Mouse (Mus musculus): ENCODE measurements around the gene Shank1. TPM values are rescaled to one million over a fixed set of nuclear protein-coding genes. Genes with fewer than 3 reads are reported as not detected.

Shank1 gene
- total and polyA plus RNA-seq, 3 experiments, result 0.12 to 3.9 TPM; not detected in 1

DNA sequence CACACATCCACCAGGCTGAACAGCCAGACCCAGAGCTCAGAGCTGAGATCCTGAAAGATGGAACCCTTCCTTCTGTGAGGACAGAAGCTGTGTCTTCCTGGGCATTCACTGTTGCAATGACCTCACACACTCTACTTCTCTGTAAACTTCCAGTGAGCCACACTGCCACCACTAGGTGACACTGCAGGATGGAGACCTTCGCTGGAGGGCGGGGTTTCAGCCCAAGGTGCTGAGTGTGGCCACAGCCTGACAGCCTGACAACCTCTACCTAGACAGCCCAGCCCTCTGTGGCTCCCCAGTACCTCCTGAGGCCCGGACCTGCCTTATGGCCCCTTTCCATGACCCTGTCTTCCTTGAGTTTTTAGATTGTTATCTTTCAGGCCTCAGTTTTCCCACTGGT lies 88.5 kb downstream of the Shank1 start:
- H3K4me3 ChIP-seq (ENCODE audit: control insufficient read depth in 1 of 2, insufficient read depth in 1 of 2, low read depth in 2 of 2, low read length in 2 of 2), result no peak overlapping the region
- H3K27ac ChIP-seq (ENCODE audit: control insufficient read depth, low read depth, low read length), result no peak overlapping the region
- no peaks in the 10 kb centered on the region for H3K79me2 ChIP-seq (ENCODE audit: control insufficient read depth, insufficient read depth, low read length, poor library complexity)
- no peaks in the 10 kb centered on the region for H3K4me1 ChIP-seq (ENCODE audit: control insufficient read depth in 1 of 2, insufficient read depth in 2 of 2, low read length in 2 of 2)
- H3K27me3 ChIP-seq (ENCODE audit: control insufficient read depth in 1 of 2, insufficient read depth in 2 of 2, low read length in 2 of 2), result no peaks in the 10 kb centered on the region
- H3K36me3 ChIP-seq (ENCODE audit: control insufficient read depth in 1 of 2, insufficient read depth in 2 of 2, low read length in 2 of 2), result no peaks in the 10 kb centered on the region
- peak; percentile 34 for DNase-seq (ENCODE audit: low read depth, low spot score)
- TF ChIP-seq SMC3 (IDR thresholded peaks at IDR 0.05; ENCODE audit: low read depth, low read length) (peak; percentile 50), NRF1 (IDR thresholded peaks at IDR 0.05; ENCODE audit: insufficient read depth, low read depth, low read length, poor library complexity, severe bottlenecking) (no peak), RAD21 (IDR thresholded peaks at IDR 0.05; ENCODE audit: low read depth, low read length) (peak; percentile 37), CTCF (IDR thresholded peaks at IDR 0.05 in 2 of 3, conservative IDR thresholded peaks at IDR 0.05 in 1 of 3; ENCODE audit: control insufficient read depth in 1 of 3, insufficient read depth in 1 of 3, low read depth in 2 of 3, low read length in 3 of 3, poor library complexity in 1 of 3, severe bottlenecking in 1 of 3) (peak; percentile 31 to 51 (median 42)), EP300 (IDR thresholded peaks at IDR 0.05; ENCODE audit: low read depth in 1 of 2, low read length in 2 of 2) (no peak), MAFK (IDR thresholded peaks at IDR 0.05; ENCODE audit: borderline replicate concordance, low read depth, low read length) (no peak), MYC (IDR thresholded peaks at IDR 0.05; ENCODE audit: low read depth, low read length) (no peak)
- H3K9ac ChIP-seq (ENCODE audit: control insufficient read depth, low read depth, low read length, poor library complexity, severe bottlenecking), result no peak overlapping the region
- no peaks in the 10 kb centered on the region for H3K9me3 ChIP-seq (replicated peaks; ENCODE audit: insufficient read depth, low read length)

DNA sequence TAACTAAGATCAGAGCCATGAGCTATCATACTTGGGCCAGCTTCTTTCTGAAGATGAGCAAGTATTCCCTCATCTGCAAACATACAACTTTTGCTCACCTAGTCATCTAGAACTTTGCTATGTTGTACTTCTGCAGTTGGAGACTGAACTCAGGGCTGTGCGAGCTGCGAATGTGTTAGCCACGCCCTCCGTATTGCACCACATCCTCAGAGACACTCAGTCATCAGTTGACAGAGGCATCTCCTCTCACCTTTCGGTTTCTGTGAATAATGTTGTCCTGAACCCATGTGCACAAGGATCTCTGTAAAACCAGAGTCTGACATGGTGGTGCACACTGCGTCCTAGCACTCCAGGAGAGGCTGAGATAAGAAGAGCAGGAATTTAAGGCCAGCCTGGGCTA lies 91.6 kb downstream of the Shank1 start:
- Histone ChIP-seq H3K9ac (ENCODE audit: control insufficient read depth, low read depth, low read length, poor library complexity, severe bottlenecking) (no peak overlapping the region), H3K4me3 (ENCODE audit: control insufficient read depth in 1 of 2, insufficient read depth in 1 of 2, low read depth in 2 of 2, low read length in 2 of 2) (no peak overlapping the region), H3K4me1 (ENCODE audit: control insufficient read depth in 1 of 2, insufficient read depth in 2 of 2, low read length in 2 of 2) (peaks cover 0 to 9% of the 10 kb centered on the region in 2 experiments; a peak in 2 of 4 replicates), H3K36me3 (ENCODE audit: control insufficient read depth in 1 of 2, insufficient read depth in 2 of 2, low read length in 2 of 2) (peaks cover 0 to 2% of the 10 kb centered on the region in 2 experiments; a peak in 1 of 4 replicates), H3K79me2 (ENCODE audit: control insufficient read depth, insufficient read depth, low read length, poor library complexity) (no peaks in the 10 kb centered on the region), H3K27me3 (ENCODE audit: control insufficient read depth in 1 of 2, insufficient read depth in 2 of 2, low read length in 2 of 2) (no peaks in the 10 kb centered on the region), H3K27ac (ENCODE audit: control insufficient read depth, low read depth, low read length) (no peak overlapping the region), H3K9me3 (replicated peaks; ENCODE audit: insufficient read depth, low read length) (no peaks in the 10 kb centered on the region)
- DNase-seq (ENCODE audit: low read depth, low spot score), result no peak
- TF ChIP-seq USF2 (IDR thresholded peaks at IDR 0.05; ENCODE audit: borderline replicate concordance in 1 of 2, insufficient read depth in 1 of 2, low read depth in 1 of 2, low read length in 2 of 2) (no peak), SIN3A (IDR thresholded peaks at IDR 0.05; ENCODE audit: low read length) (no peak), MEF2A (IDR thresholded peaks at IDR 0.05; ENCODE audit: extremely low read depth, insufficient replicate concordance, low read depth, low read length, poor library complexity, severe bottlenecking) (no peak), EP300 (IDR thresholded peaks at IDR 0.05; ENCODE audit: low read depth in 1 of 2, low read length in 2 of 2) (no peak), TBP (IDR thresholded peaks at IDR 0.05; ENCODE audit: low read depth, low read length) (no peak)

DNA sequence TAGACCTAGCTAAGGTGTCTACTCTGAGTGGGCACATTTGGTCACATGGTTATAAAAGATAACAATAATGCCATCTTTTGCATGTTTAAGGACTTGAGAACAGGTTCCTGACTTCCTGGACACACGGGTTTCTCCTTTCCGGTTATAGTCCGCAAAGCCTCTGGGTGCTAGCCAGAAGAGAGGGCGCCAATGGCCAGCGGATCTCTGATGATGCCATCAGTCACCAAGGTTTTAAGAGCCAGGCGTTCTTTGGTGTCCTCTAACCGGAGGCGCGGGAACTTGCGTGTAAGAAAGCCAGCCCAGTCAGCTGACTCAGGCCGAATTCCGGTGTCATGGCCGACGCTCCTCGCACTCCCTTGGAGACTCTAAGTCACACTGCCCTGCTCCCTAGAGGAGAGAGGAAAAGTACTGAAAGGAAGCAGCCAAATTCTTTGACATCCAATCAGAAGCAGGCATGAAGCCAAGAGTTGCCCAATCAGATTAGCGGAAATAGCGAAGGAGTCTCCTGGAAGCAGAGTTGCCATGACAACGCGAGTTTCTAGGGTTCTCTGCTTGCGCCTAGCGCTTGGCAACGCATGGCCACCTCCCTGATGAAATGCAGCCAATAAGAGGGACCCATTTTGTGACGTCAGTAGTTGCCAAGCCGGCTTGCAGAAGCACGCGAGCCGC lies 95.4 kb downstream of the Shank1 start:
- Histone ChIP-seq H3K4me1 (ENCODE audit: control insufficient read depth in 1 of 2, insufficient read depth in 2 of 2, low read length in 2 of 2) (peaks cover 0 to 9% of the 10 kb centered on the region in 2 experiments; a peak in 2 of 4 replicates), H3K27me3 (ENCODE audit: control insufficient read depth in 1 of 2, insufficient read depth in 2 of 2, low read length in 2 of 2) (no peaks in the 10 kb centered on the region), H3K4me3 (ENCODE audit: control insufficient read depth in 1 of 2, insufficient read depth in 1 of 2, low read depth in 2 of 2, low read length in 2 of 2) (peak overlapping the region; percentile 5 to 41; a peak in 3 of 4 replicates), H3K27ac (ENCODE audit: control insufficient read depth, low read depth, low read length) (peak overlapping the region; percentile 19; the same call in 1 of the 2 replicates), H3K79me2 (ENCODE audit: control insufficient read depth, insufficient read depth, low read length, poor library complexity) (no peaks in the 10 kb centered on the region), H3K9ac (ENCODE audit: control insufficient read depth, low read depth, low read length, poor library complexity, severe bottlenecking) (peak overlapping the region; percentile 48), H3K36me3 (ENCODE audit: control insufficient read depth in 1 of 2, insufficient read depth in 2 of 2, low read length in 2 of 2) (peaks cover 0 to 2% of the 10 kb centered on the region in 2 experiments; a peak in 1 of 4 replicates), H3K9me3 (replicated peaks; ENCODE audit: insufficient read depth, low read length) (no peaks in the 10 kb centered on the region)
- peak; percentile 96 for DNase-seq (ENCODE audit: low read depth, low spot score)
- peak in 1 of 2 experiments; percentile 49; a peak in 1 of 4 replicates for TF ChIP-seq POLR2A (IDR thresholded peaks at IDR 0.05; ENCODE audit: control insufficient read depth in 1 of 2, insufficient read depth in 1 of 2, low read depth in 1 of 2, low read length in 2 of 2, poor library complexity in 1 of 2)
- no peak for TF ChIP-seq TBP (IDR thresholded peaks at IDR 0.05; ENCODE audit: low read depth, low read length)
- no peak; the same call in 1 of the 2 replicates for TF ChIP-seq E2F4 (IDR thresholded peaks at IDR 0.05; ENCODE audit: borderline replicate concordance, low read depth, low read length)
- TF ChIP-seq MAX (IDR thresholded peaks at IDR 0.05; ENCODE audit: low read length), result peak; percentile 62; the same call in 1 of the 2 replicates
- no peak for TF ChIP-seq RCOR1 (IDR thresholded peaks at IDR 0.05; ENCODE audit: low read depth, low read length)
- TF ChIP-seq ZNF384 (IDR thresholded peaks at IDR 0.05; ENCODE audit: low read depth, low read length), result no peak
- peak; percentile 55 for TF ChIP-seq ELF1 (IDR thresholded peaks at IDR 0.05; ENCODE audit: low read depth, low read length)
- TF ChIP-seq GATA1 (IDR thresholded peaks at IDR 0.05; ENCODE audit: low read depth, low read length), result no peak
- TF ChIP-seq SIN3A (IDR thresholded peaks at IDR 0.05; ENCODE audit: low read length), result peak; percentile 56
- TF ChIP-seq MXI1 (IDR thresholded peaks at IDR 0.05; ENCODE audit: low read depth, low read length), result no peak
- TF ChIP-seq USF1 (IDR thresholded peaks at IDR 0.05; ENCODE audit: low read depth, low read length), result peak; percentile 81
- TF ChIP-seq TCF12 (IDR thresholded peaks at IDR 0.05; ENCODE audit: low read depth, low read length), result no peak
- TF ChIP-seq ZKSCAN1 (IDR thresholded peaks at IDR 0.05; ENCODE audit: low read depth, low read length), result no peak
- TF ChIP-seq CHD2 (IDR thresholded peaks at IDR 0.05; ENCODE audit: low read length), result peak; percentile 88
- TF ChIP-seq USF2 (IDR thresholded peaks at IDR 0.05; ENCODE audit: borderline replicate concordance in 1 of 2, insufficient read depth in 1 of 2, low read depth in 1 of 2, low read length in 2 of 2), result no peak
- peak; percentile 61 for TF ChIP-seq HCFC1 (IDR thresholded peaks at IDR 0.05; ENCODE audit: low read depth, low read length)
